Mouse (Mus musculus) CH12.LX (cell line): ENCODE results near the gene Nr2c1.

Source experiments
- BHLHE40 ChIP-seq: IDR thresholded peaks from 2 replicates; pipeline ENCODE4 v1.6.1; 2011; ENCODE audit warnings: mild to moderate bottlenecking, low read depth, low read length, improper control_type of control experiment
- CHD1 ChIP-seq: IDR thresholded peaks from 2 replicates; pipeline ENCODE4 v1.6.1; 2012; ENCODE audit warnings: low read depth, low read length, improper control_type of control experiment, inconsistent platforms
- CTCF ChIP-seq, 2 experiments: IDR thresholded peaks in 1 of 2; conservative IDR thresholded peaks in 1 of 2; 2 replicates each; pipeline ENCODE4 v1.5.1; 2011 to 2012; ENCODE audit warnings: low read depth in 2 of 2, low read length in 2 of 2, improper control_type of control experiment in 1 of 2, inconsistent platforms in 1 of 2, mild to moderate bottlenecking in 1 of 2, moderate library complexity in 1 of 2
- KAT2A ChIP-seq: IDR thresholded peaks from 2 replicates; pipeline ENCODE4 v1.6.1; 2012; ENCODE audit warnings: low read length, improper control_type of control experiment, inconsistent platforms; ENCODE audit not compliant: insufficient replicate concordance
- MAX ChIP-seq: IDR thresholded peaks from 2 replicates; pipeline ENCODE4 v1.6.1; 2011; ENCODE audit warnings: low read length, improper control_type of control experiment
- POLR2A ChIP-seq: IDR thresholded peaks from 2 replicates; pipeline ENCODE4 v1.6.1; 2011; ENCODE audit warnings: low read depth, mild to moderate bottlenecking, improper control_type of control experiment, low read length
- SIN3A ChIP-seq: IDR thresholded peaks from 2 replicates; pipeline ENCODE4 v1.6.1; 2012; ENCODE audit warnings: low read length, improper control_type of control experiment, inconsistent platforms
- TBP ChIP-seq: conservative IDR thresholded peaks from 2 replicates; pipeline ENCODE4 v1.6.1; 2011; ENCODE audit warnings: low read depth, low read length, improper control_type of control experiment
- TCF12 ChIP-seq: IDR thresholded peaks from 2 replicates; pipeline ENCODE4 v1.6.1; 2014; ENCODE audit warnings: low read depth, mild to moderate bottlenecking, inconsistent platforms, low read length, improper control_type of control experiment

- TF ChIP-seq MAX, result no peak
- TF ChIP-seq TCF12, result no peak
- no peak for TF ChIP-seq BHLHE40
- TF ChIP-seq TBP, result no peak
- no peak for TF ChIP-seq CTCF (conservative IDR thresholded peaks at IDR 0.05 in 1 of 2, IDR thresholded peaks at IDR 0.05 in 1 of 2; ENCODE audit: low read depth in 2 of 2, low read length in 2 of 2)
- TF ChIP-seq KAT2A, result no peak
- no peak for TF ChIP-seq POLR2A
- TF ChIP-seq CHD1, result no peak
- no peak for TF ChIP-seq SIN3A
Observed at GRCm38 (mm10) chr10:94183199-94183598, 35.4 kb downstream of the Nr2c1 start.
